Mouse (Mus musculus) regulatory T cell (primary cell): ENCODE measurements at regions not wholly inside any gene's neighbourhood (a gene's known extent, or its start where the extent isn't known, plus 50 kb on each side); places are given as distances from the start of the nearest gene placed in this dataset.

Source experiments
- in situ Hi-C: fragments of 300-600 bp; cut with MboI, MseI; formaldehyde crosslinking; loops from one replicate; pipeline ENCODE4 v1.15.1; 2025; ENCODE audit warnings: high pct_unique_total_duplicates

GRCm38 (mm10) chr10:91591398-91591811 is 410.3 kb upstream of the Tmpo start:
- in situ Hi-C loops: no loop called here

GRCm38 (mm10) chr10:91583204-91583603 is 402.1 kb upstream of the Tmpo start:
- in situ Hi-C loops: no loop called here

GRCm38 (mm10) chr10:91580959-91581358 is 399.8 kb upstream of the Tmpo start:
- in situ Hi-C loops: no loop called here

- in situ Hi-C loops: no loop called here
Observed at GRCm38 (mm10) chr10:91575323-91576064, 394.4 kb upstream of the Tmpo start.

- in situ Hi-C loops: no loop called here
Observed at GRCm38 (mm10) chr10:91572796-91573195, 391.7 kb upstream of the Tmpo start.

GRCm38 (mm10) chr10:91569046-91569445 is 387.9 kb upstream of the Tmpo start:
- in situ Hi-C loops: no loop called here

- in situ Hi-C loops: no loop called here
Observed at GRCm38 (mm10) chr10:91566116-91566774, 385.1 kb upstream of the Tmpo start.

- in situ Hi-C loops: no loop called here
Observed at GRCm38 (mm10) chr10:91559307-91559706, 378.2 kb upstream of the Tmpo start.

GRCm38 (mm10) chr10:91548071-91548470 is 367.0 kb upstream of the Tmpo start:
- in situ Hi-C loops: no loop called here

GRCm38 (mm10) chr10:91546140-91546539 is 365.0 kb upstream of the Tmpo start:
- in situ Hi-C loops: no loop called here

GRCm38 (mm10) chr10:91545421-91545820 is 364.3 kb upstream of the Tmpo start:
- in situ Hi-C loops: no loop called here

GRCm38 (mm10) chr10:91543167-91543918 is 362.2 kb upstream of the Tmpo start:
- in situ Hi-C loops: no loop called here

GRCm38 (mm10) chr10:91542201-91542604 is 361.1 kb upstream of the Tmpo start:
- in situ Hi-C loops: no loop called here

- in situ Hi-C loops: no loop called here
Observed at GRCm38 (mm10) chr10:91537241-91537640, 356.1 kb upstream of the Tmpo start.

GRCm38 (mm10) chr10:91535392-91535791 is 354.3 kb upstream of the Tmpo start:
- in situ Hi-C loops: no loop called here

- in situ Hi-C loops: no loop called here
Observed at GRCm38 (mm10) chr10:91528305-91528704, 347.2 kb upstream of the Tmpo start.

- in situ Hi-C loops: no loop called here
Observed at GRCm38 (mm10) chr10:91521168-91521567, 340.1 kb upstream of the Tmpo start.

- in situ Hi-C loops: no loop called here
Observed at GRCm38 (mm10) chr10:91515021-91515371, 333.9 kb upstream of the Tmpo start.

GRCm38 (mm10) chr10:91514163-91515020 is 333.3 kb upstream of the Tmpo start:
- in situ Hi-C loops: no loop called here

- in situ Hi-C loops: no loop called here
Observed at GRCm38 (mm10) chr10:91507038-91507437, 325.9 kb upstream of the Tmpo start.

- in situ Hi-C loops: no loop called here
Observed at GRCm38 (mm10) chr10:91504891-91505290, 323.8 kb upstream of the Tmpo start.

- in situ Hi-C loops: loop anchor here (10.0 kb wide), 1 partner anchor 1364 kb away; no protein-coding TSS in a partner anchor
Observed at GRCm38 (mm10) chr10:91498543-91498942, 317.4 kb upstream of the Tmpo start.
